Mouse (Mus musculus): ENCODE data around the gene Fzd7. TPM values are rescaled to one million over a fixed set of nuclear protein-coding genes. Genes with fewer than 3 reads are reported as not detected.

Gene Fzd7
- polyA plus RNA-seq, 1 experiment from 2014 or later, result 12.9 TPM

DNA sequence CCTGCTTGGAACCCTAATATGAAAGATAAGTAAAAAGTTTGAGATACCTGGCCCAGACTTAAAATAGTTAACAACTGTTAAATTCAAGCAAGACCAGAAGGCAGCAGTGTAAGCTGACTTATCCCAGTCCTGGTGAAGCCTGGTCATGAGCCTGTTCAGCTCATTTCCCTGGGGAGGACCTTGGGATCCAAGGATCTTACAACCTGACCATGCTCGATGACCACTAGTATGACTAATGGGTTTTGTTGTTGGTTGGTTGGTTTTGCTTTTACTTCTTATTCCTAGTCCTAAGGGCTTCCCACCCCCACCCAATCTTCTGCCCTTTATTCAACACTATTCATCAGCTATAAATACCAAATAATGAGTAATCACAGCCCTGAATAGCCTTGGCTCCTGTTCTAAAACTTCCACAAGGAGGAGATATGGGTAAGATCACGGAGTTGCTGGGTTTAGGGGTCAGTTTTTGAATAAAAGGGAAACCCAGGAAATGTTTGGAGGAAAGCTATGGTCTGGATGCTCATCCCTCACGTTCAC lies 38.0 kb upstream of the Fzd7 start:
- Histone ChIP-seq H3K27me3 (ENCODE audit: control insufficient read depth, insufficient read depth, low read depth, low read length) (no peaks in the 10 kb centered on the region), H3K9ac (ENCODE audit: low read length) (no peak overlapping the region), H3K36me3 (ENCODE audit: control insufficient read depth, insufficient read depth, low read length) (no peaks in the 10 kb centered on the region), H3K4me2 (ENCODE audit: low read depth, low read length) (no peak overlapping the region), H3K4me3 (ENCODE audit: low read length) (no peak overlapping the region), H3K9me3 (ENCODE audit: control insufficient read depth, low read length) (0 out of 2 replicates have a peak, but pooled peaks cover 2% of the 10 kb centered on the region), H3K4me1 (replicated peaks; ENCODE audit: control insufficient read depth, insufficient read depth, low read length) (peaks cover 2% of the 10 kb centered on the region; the same call in 1 of the 2 replicates), H3K27ac (ENCODE audit: low read length) (no peak overlapping the region)
- ATAC-seq (ENCODE audit: low read depth), result no peak
- WGBS, result 70% methylated on average over 3 of the region's 3 CpGs

GRCm38 (mm10) chr1:59445242-59445641 lies 37.0 kb upstream of the Fzd7 start:
- H3K27ac ChIP-seq (ENCODE audit: low read length), result no peak overlapping the region
- no peak; the same call in 1 of the 2 replicates for ATAC-seq (ENCODE audit: low read depth)
- H3K36me3 ChIP-seq (ENCODE audit: control insufficient read depth, insufficient read depth, low read length), result no peaks in the 10 kb centered on the region
- peaks cover 5% of the 10 kb centered on the region; the same call in 1 of the 2 replicates for H3K4me1 ChIP-seq (replicated peaks; ENCODE audit: control insufficient read depth, insufficient read depth, low read length)
- WGBS, result 59% methylated on average over 5 of the region's 5 CpGs
- 0 out of 2 replicates have a peak, but pooled peaks cover 2% of the 10 kb centered on the region for H3K9me3 ChIP-seq (ENCODE audit: control insufficient read depth, low read length)
- H3K9ac ChIP-seq (ENCODE audit: low read length), result no peak overlapping the region
- no peaks in the 10 kb centered on the region for H3K27me3 ChIP-seq (ENCODE audit: control insufficient read depth, insufficient read depth, low read depth, low read length)
- no peak overlapping the region for H3K4me3 ChIP-seq (ENCODE audit: low read length)
- no peak overlapping the region for H3K4me2 ChIP-seq (ENCODE audit: low read depth, low read length)

DNA sequence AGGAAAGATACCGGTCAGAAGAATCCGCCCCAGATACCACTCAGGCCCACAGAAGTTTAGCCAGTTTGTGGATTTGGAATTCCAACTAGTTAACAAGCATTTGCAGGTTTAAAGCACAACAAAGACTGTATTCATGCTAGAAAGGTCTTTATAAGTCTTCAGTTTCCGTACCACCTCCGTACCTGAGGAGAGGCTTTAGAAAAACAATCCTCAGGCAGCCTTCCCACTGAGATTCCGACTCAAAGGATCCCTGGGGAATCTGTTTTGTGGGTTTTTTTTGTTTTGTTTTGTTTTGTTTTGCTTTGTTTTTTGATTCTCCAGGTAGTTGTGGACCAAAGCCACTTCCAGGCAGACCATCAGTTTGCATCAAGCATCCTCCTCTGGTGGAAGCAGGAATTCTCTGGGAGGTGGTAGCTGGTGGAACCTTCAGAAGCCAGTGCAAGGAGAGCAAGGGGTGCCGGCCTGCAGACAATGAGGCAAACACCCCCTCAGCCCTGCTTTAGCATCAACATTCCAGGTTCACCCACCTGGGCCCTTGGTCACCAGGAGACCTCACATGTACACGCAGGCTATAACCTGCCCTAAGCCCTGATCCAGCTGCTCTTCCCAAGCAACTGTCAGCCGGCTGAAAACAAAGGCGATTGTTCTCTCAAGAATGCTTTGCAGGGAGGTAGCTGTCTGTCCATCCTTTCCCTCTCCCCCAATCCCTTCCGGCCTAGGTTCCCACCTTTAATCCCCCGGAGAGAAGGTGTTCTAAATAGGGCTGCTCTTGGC lies 33.5 kb upstream of the Fzd7 start:
- Histone ChIP-seq H3K27me3 (ENCODE audit: control insufficient read depth, insufficient read depth, low read depth, low read length) (no peaks in the 10 kb centered on the region), H3K36me3 (ENCODE audit: control insufficient read depth, insufficient read depth, low read length) (no peaks in the 10 kb centered on the region), H3K4me1 (replicated peaks; ENCODE audit: control insufficient read depth, insufficient read depth, low read length) (peaks cover 5% of the 10 kb centered on the region; the same call in 1 of the 2 replicates), H3K4me3 (ENCODE audit: low read length) (no peak overlapping the region), H3K27ac (ENCODE audit: low read length) (peak overlapping the region; percentile 78), H3K4me2 (ENCODE audit: low read depth, low read length) (peak overlapping the region; percentile 15; the same call in 1 of the 2 replicates), H3K9me3 (ENCODE audit: control insufficient read depth, low read length) (no peaks in the 10 kb centered on the region), H3K9ac (ENCODE audit: low read length) (no peak overlapping the region; the same call in 1 of the 2 replicates)
- WGBS, result 52% methylated on average over 11 of the region's 11 CpGs
- no peak for ATAC-seq (ENCODE audit: low read depth)

GRCm38 (mm10) chr1:59449423-59449822 lies 32.8 kb upstream of the Fzd7 start:
- H3K9ac ChIP-seq (ENCODE audit: low read length), result no peak overlapping the region
- H3K4me3 ChIP-seq (ENCODE audit: low read length), result no peak overlapping the region
- H3K4me2 ChIP-seq (ENCODE audit: low read depth, low read length), result peak overlapping the region; percentile 15; the same call in 1 of the 2 replicates
- H3K27me3 ChIP-seq (ENCODE audit: control insufficient read depth, insufficient read depth, low read depth, low read length), result no peaks in the 10 kb centered on the region
- ATAC-seq (ENCODE audit: low read depth), result peak; percentile 49; the same call in 1 of the 2 replicates
- H3K36me3 ChIP-seq (ENCODE audit: control insufficient read depth, insufficient read depth, low read length), result no peaks in the 10 kb centered on the region
- H3K9me3 ChIP-seq (ENCODE audit: control insufficient read depth, low read length), result no peaks in the 10 kb centered on the region
- H3K4me1 ChIP-seq (replicated peaks; ENCODE audit: control insufficient read depth, insufficient read depth, low read length), result peaks cover 5% of the 10 kb centered on the region; the same call in 1 of the 2 replicates
- peak overlapping the region; percentile 78 for H3K27ac ChIP-seq (ENCODE audit: low read length)
- 25% methylated on average over 11 of the region's 11 CpGs for WGBS

DNA sequence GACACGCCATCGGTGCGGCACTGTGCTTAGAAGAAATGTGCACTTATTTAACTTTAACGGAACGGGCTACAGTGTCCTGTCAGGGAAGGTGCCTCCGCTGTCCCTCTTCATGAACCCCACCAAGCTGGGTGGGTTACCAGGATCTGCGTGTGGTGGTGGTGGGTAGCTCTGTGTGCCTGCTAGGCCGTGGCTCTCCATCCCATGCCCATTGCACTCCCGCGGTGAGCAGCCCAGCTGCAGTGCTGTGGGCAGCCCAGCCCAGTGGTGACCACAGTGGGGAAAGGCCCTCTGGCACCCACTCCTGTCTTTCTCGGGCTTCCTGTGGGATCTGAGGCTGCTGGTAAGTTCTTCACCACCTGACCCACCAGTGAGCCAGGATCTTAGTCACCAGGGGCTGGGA lies 31.3 kb upstream of the Fzd7 start:
- ATAC-seq (ENCODE audit: low read depth), result no peak
- Histone ChIP-seq H3K27ac (ENCODE audit: low read length) (no peak overlapping the region), H3K27me3 (ENCODE audit: control insufficient read depth, insufficient read depth, low read depth, low read length) (no peaks in the 10 kb centered on the region), H3K4me2 (ENCODE audit: low read depth, low read length) (no peak overlapping the region), H3K9me3 (ENCODE audit: control insufficient read depth, low read length) (no peaks in the 10 kb centered on the region), H3K4me1 (replicated peaks; ENCODE audit: control insufficient read depth, insufficient read depth, low read length) (peaks cover 3% of the 10 kb centered on the region; the same call in 1 of the 2 replicates), H3K9ac (ENCODE audit: low read length) (no peak overlapping the region), H3K4me3 (ENCODE audit: low read length) (no peak overlapping the region), H3K36me3 (ENCODE audit: control insufficient read depth, insufficient read depth, low read length) (no peaks in the 10 kb centered on the region)
- WGBS, result 81% methylated on average over 11 of the region's 11 CpGs

GRCm38 (mm10) chr1:59451584-59451983 lies 30.6 kb upstream of the Fzd7 start:
- no peak for ATAC-seq (ENCODE audit: low read depth)
- no peak overlapping the region for H3K27ac ChIP-seq (ENCODE audit: low read length)
- H3K9ac ChIP-seq (ENCODE audit: low read length), result no peak overlapping the region
- peaks cover 3% of the 10 kb centered on the region for H3K4me1 ChIP-seq (replicated peaks; ENCODE audit: control insufficient read depth, insufficient read depth, low read length)
- WGBS, result 29% methylated on average over 9 of the region's 9 CpGs
- H3K27me3 ChIP-seq (ENCODE audit: control insufficient read depth, insufficient read depth, low read depth, low read length), result no peaks in the 10 kb centered on the region
- no peak overlapping the region for H3K4me2 ChIP-seq (ENCODE audit: low read depth, low read length)
- H3K4me3 ChIP-seq (ENCODE audit: low read length), result no peak overlapping the region
- no peaks in the 10 kb centered on the region for H3K36me3 ChIP-seq (ENCODE audit: control insufficient read depth, insufficient read depth, low read length)
- H3K9me3 ChIP-seq (ENCODE audit: control insufficient read depth, low read length), result no peaks in the 10 kb centered on the region

DNA sequence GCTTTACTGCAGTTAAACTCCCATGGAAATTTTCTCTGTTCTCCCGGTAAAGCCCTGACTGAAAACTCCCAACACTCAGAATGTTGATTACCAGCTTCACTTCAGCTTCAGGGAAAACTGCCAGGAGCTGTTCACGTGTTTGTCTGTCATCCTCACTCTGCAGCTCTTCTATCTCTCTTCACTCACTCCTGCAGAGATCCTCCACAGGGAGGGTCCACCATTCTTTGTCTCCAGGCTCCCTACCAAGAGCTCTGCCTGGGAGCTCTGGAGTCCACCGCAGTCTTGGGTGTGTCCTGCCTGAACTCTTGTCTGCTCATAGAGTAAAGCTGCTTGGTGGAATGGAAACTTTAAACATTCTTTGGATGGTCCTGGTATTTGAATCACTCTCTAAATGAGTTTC lies 25.4 kb upstream of the Fzd7 start:
- H3K4me3 ChIP-seq (ENCODE audit: low read length), result no peak overlapping the region
- no peaks in the 10 kb centered on the region for H3K36me3 ChIP-seq (ENCODE audit: control insufficient read depth, insufficient read depth, low read length)
- H3K4me2 ChIP-seq (ENCODE audit: low read depth, low read length), result no peak overlapping the region
- WGBS, result 22% methylated on average over 3 of the region's 3 CpGs
- peak overlapping the region; percentile 43; the same call in 1 of the 2 replicates for H3K27ac ChIP-seq (ENCODE audit: low read length)
- H3K9ac ChIP-seq (ENCODE audit: low read length), result no peak overlapping the region
- ATAC-seq (ENCODE audit: low read depth), result 0 out of 2 replicates have a peak, but pooled peaks have one; percentile 19
- H3K27me3 ChIP-seq (ENCODE audit: control insufficient read depth, insufficient read depth, low read depth, low read length), result no peaks in the 10 kb centered on the region
- H3K9me3 ChIP-seq (ENCODE audit: control insufficient read depth, low read length), result no peaks in the 10 kb centered on the region
- H3K4me1 ChIP-seq (replicated peaks; ENCODE audit: control insufficient read depth, insufficient read depth, low read length), result peaks cover 26% of the 10 kb centered on the region

GRCm38 (mm10) chr1:59457873-59458272 lies 24.4 kb upstream of the Fzd7 start:
- H3K27ac ChIP-seq (ENCODE audit: low read length), result peak overlapping the region; percentile 17; the same call in 1 of the 2 replicates
- no peak overlapping the region for H3K9ac ChIP-seq (ENCODE audit: low read length)
- peak; percentile 63 for ATAC-seq (ENCODE audit: low read depth)
- no peak overlapping the region for H3K4me2 ChIP-seq (ENCODE audit: low read depth, low read length)
- no peaks in the 10 kb centered on the region for H3K9me3 ChIP-seq (ENCODE audit: control insufficient read depth, low read length)
- peaks cover 26% of the 10 kb centered on the region for H3K4me1 ChIP-seq (replicated peaks; ENCODE audit: control insufficient read depth, insufficient read depth, low read length)
- WGBS, result 33% methylated on average over 4 of the region's 4 CpGs
- no peaks in the 10 kb centered on the region for H3K27me3 ChIP-seq (ENCODE audit: control insufficient read depth, insufficient read depth, low read depth, low read length)
- no peaks in the 10 kb centered on the region for H3K36me3 ChIP-seq (ENCODE audit: control insufficient read depth, insufficient read depth, low read length)
- no peak overlapping the region for H3K4me3 ChIP-seq (ENCODE audit: low read length)

- H3K9me3 ChIP-seq (ENCODE audit: control insufficient read depth, low read length), result no peaks in the 10 kb centered on the region
- peak overlapping the region; percentile 39; the same call in 1 of the 2 replicates for H3K9ac ChIP-seq (ENCODE audit: low read length)
- H3K4me1 ChIP-seq (replicated peaks; ENCODE audit: control insufficient read depth, insufficient read depth, low read length), result peaks cover 26% of the 10 kb centered on the region
- no peak overlapping the region for H3K4me3 ChIP-seq (ENCODE audit: low read length)
- 12% methylated on average over 8 of the region's 8 CpGs for WGBS
- no peaks in the 10 kb centered on the region for H3K27me3 ChIP-seq (ENCODE audit: control insufficient read depth, insufficient read depth, low read depth, low read length)
- ATAC-seq (ENCODE audit: low read depth), result peak; percentile 53; the same call in 1 of the 2 replicates
- H3K27ac ChIP-seq (ENCODE audit: low read length), result peak overlapping the region; percentile 72
- no peaks in the 10 kb centered on the region for H3K36me3 ChIP-seq (ENCODE audit: control insufficient read depth, insufficient read depth, low read length)
- H3K4me2 ChIP-seq (ENCODE audit: low read depth, low read length), result peak overlapping the region; percentile 11; the same call in 1 of the 2 replicates
Observed at GRCm38 (mm10) chr1:59458886-59459285, 23.3 kb upstream of the Fzd7 start.

Data from lung, embryonic 16.5 days (tissue).